Mouse (Mus musculus) CD8-positive naive resting alpha-beta T cell, adult 2 months (primary cell): ENCODE measurements around the gene Pcdh15.

ENCODE experiments used
- DNase-seq, 2 experiments: peaks; one replicate each; pipeline ENCODE4 v3.0.0; 2022; ENCODE audit warnings: low read depth in 2 of 2, low spot score in 2 of 2

Pcdh15 gene

GRCm38 (mm10) chr10:74269637-74270269, 1170.6 kb downstream of the Pcdh15 start:
- no peak for DNase-seq

DNA sequence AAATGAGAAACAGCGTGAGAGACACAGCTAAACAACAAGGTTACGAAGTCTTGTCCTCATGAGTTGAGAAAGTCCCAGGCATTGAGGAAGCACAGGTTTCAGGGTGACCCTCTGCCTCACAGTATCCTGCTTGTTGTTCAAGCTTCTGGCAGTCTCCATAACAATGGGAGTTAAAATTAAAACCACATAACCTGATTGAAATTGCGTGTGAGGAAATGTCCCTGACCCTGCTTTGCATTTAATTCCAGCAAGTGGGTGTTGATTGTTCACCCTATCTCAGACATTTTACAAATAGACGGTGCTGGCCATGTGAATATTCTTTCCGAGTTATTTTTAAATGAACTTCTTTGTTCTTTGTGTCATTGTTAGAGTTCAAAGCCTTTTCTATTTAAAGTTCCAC, 1171.8 kb downstream of the Pcdh15 start:
- no peak for DNase-seq

DNA sequence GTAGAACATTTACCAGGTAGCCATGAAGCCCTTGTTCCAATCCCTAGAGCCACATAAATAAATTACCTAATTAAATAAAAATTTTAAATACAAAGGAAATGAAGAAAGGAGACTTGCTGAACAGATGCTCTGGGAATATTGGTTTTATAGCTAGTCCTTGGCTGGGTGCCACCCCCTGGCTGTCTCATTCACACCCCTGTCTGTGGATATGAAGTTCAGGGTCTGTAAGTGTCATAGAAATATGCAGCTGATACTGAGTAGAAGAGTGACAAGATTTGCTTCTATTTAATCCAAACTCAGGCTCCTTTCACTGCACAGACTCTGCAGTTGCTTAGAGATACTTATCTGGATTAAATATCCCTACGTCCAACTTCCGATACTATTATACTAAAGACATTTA, 1205.0 kb downstream of the Pcdh15 start:
- DNase-seq: no peak

- no peak for DNase-seq
Observed at GRCm38 (mm10) chr10:74305439-74306158, 1206.5 kb downstream of the Pcdh15 start.

DNA sequence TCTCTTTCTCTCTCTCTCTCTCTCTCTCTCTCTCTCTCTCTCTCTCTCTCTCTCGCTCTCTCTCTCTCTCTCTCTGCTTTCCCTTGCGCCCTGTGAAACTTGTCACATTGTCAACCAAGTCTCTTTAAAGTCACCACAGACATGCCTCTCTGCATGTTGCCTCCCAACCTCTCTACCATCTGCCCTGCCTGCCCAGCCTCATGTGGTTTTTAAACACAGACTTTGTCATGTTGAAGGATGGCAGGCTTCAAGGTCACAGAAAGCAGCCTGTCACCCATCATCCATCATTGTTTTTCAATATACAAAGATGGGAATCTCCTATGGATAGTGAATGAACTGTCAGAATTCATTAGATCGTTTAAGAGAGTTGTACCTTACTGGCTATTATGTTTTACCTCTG, 1207.9 kb downstream of the Pcdh15 start:
- no peak for DNase-seq

DNA sequence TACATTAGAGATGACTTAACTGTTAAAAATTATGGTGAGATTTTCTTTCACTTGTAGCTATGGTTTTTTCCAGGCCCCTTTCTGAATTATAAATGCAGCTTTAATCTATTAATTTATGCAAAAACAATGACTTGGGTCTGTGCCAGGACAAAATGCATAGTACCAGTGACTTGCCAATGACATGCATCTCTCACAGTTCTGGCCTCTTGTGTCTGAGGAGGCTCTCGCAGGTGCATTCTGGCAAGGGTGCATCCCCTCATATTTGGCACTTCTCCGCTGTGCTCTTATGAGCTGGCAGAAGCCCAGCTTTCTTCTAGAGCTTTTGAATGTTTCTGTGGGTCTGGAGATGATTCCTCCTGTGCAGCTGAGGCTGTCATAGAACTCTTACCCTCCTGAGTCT, 1216.9 kb downstream of the Pcdh15 start:
- no peak for DNase-seq

- no peak for DNase-seq
Observed at GRCm38 (mm10) chr10:74335412-74335811, 1236.3 kb downstream of the Pcdh15 start.

DNA sequence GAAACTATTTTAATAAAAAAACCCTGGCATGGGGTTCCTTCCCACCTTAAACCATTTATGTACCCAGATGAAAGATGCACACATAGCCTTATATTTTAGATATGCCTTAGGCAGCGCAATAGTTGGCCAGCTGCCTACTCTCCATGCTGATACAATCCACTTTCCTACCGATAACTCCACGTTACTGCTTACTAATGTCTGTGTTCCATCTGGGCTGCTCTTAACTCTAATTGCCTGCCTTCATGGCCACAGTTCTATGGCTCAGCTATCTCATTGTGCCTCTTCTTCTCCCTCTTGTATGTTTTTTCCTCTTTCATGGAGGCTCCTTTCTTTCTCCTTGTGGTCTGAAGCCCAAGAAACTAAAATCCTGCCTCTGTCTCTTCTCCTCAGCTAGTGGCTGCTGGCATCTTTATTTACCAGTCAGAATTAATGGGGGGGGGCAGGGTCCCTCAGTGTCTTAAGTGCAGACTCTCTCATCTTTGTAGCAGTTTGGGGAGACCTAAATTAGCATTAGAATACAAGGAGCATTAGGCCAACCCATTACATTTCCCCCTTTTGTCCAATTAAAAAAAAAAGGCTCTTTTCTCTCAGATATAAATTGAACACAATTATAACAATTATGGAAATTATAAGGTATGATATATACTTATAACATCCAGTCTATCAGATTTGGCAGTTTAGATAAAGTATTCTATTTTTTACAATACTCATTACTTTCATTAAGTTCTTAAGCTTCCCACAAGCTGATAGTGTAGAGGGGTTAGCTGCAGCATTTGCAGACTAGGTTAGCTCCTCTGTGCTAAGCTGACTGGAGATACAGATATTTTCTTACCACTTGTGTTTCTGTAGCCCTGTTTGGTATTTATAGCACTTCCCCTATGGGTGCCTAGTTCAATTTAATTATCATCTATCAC, 1240.4 kb downstream of the Pcdh15 start:
- DNase-seq: no peak

DNA sequence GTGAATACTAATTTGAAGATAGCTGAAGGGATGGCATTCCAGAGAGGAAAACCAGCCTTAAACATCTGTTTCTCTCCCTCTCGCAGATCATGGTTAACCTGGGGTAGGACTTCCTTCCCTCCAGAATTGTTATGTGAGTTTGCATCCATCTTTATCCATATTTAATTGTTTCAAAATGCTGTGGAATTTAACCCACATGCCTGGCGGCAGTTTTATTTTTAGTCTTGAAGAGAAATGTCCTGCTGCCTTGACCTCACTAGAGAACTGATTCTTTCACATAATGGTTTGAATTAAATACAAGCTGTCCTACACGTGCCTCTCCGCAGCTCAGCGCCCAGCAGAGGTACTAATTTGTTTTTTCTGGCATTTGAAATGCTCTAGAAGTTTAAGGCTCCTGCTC, 1260.4 kb downstream of the Pcdh15 start:
- no peak for DNase-seq

- DNase-seq: no peak
Observed at GRCm38 (mm10) chr10:74378697-74379096, 1279.6 kb downstream of the Pcdh15 start.

GRCm38 (mm10) chr10:74379276-74380134, 1280.4 kb downstream of the Pcdh15 start:
- no peak for DNase-seq

DNA sequence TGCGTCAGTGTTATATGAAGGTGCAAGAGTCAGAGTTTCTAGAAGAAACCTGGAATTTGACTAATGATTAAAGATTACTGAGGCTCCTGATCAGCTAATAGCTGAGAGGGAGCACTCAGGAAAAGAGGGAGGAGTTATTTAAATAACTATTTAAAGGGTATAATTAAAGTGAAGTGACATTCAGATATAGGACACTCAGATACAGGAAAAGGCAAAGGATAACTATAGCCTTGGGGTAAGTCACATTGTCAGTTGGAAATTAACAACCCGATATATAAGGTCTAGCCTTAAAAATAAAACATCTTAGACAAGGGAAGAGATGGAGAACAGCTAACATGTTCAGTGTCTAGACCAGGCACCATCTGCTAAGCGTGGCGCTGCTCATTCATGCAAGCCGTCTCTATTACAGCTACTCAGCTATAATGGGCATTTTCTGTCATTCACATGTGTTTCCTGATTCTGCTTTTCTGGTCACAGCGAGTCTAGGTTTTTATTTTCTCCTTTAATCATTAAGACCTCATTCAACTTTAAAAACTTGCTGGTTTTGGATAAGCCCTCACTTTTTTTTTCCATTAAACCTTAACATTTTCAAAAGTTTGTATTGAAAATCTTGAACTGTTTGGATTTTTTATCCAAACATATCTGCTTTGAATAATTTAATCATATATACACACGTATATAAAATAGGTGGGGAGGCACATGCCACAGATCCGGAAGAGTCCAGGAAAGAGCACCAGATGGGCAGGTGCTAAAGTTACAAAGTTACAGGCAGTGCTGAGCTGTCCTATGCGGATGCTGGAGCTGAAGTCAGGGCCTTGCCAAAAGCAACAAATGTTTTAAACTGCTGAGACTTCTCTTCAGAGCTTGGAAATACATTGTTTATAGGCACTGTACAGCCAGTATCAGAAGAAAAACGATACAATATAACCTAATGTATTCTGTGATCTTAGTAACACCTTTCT, 1288.7 kb downstream of the Pcdh15 start:
- DNase-seq: no peak

DNA sequence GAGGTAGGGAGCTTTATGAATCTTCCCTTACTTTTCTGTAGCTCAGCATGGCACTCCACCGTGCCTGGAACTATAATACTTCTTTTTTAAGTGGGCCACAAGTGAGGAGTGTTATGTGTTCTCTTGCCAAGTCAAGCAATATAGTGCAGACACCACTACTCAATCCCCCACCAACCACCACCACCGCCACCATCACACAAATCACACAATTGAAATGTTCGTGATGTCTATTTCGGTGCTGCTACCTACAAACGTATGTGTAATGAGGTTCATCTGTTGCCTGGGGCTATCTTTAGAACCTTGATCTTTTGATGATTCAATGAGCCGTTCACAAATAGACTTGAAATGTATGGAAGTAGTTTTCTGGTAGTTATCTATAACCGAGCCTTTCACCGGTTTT, 1304.0 kb downstream of the Pcdh15 start:
- no peak for DNase-seq

- DNase-seq: no peak
Observed at GRCm38 (mm10) chr10:74414021-74414420, 1314.9 kb downstream of the Pcdh15 start.

DNA sequence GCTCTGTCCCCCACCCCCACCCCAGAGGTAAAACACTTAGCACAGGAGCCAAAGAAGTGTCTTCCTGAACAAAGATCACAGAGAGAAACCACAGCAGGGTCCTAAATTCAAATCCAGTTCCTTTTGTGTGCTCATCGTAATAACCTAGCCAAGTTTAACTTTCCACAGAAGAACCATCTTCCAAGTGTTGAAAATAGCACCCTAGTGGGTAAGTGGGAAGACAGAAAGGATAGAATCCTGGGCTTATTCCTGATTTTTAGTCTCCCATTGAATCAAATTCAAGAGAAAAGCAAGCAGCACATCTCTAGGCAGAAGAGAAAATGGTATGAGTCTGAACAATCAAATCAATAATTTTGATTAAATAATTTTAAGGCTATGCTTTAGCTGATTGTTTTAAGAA, 1315.8 kb downstream of the Pcdh15 start:
- no peak for DNase-seq

GRCm38 (mm10) chr10:74415359-74415758, 1316.2 kb downstream of the Pcdh15 start:
- no peak for DNase-seq

DNA sequence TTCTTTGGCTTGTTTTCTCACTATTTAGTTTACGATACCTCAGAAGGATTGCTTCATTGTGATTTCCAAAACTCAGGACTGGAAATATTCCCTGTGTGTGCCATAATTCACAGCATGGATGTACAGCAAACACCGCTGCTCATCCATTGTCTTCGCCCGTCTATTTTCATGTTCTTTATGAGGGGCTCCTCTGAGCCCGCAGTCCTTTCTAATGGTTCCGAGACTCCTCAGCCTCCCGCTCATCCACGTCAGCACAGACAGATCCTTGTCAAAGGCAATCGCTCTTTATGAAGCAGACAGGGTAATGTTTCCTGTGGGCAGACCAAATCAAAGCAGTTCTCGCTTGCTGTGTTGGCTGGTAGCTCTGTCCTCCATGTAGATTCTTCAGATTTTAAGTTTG, 1316.8 kb downstream of the Pcdh15 start:
- DNase-seq: no peak

DNA sequence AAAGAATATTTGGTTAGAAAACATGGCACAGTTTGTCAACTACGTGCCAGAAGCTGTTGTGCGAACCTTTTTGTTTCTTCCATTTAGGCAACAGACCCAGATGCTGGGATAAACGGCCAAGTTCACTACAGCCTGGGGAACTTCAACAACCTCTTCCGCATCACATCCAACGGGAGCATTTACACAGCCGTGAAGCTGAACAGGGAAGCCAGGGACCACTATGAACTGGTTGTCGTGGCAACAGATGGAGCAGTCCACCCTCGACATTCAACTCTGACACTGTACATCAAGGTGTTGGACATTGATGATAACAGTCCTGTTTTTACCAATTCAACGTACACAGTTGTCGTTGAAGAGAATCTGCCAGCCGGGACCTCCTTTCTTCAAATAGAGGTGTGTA, 1350.9 kb downstream of the Pcdh15 start:
- no peak for DNase-seq

DNA sequence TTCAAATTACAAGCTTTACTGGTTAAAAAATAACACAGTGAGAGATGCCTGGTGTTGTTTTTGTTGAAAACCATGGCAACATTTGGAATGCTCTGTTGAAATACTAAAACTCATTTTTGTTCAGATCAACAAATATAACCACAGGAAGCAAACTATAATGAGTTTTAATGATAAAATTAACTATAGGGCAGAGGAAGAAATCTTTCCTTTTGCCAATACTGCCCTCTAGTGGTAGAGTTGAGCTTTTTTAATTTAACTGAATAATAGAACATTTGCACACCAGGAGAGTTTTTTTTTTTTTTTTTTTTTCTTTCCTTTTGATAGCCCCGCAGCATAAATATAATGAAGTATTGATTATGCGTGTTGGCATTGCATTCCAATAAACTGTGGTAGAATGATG, 1364.8 kb downstream of the Pcdh15 start:
- no peak for DNase-seq

DNA sequence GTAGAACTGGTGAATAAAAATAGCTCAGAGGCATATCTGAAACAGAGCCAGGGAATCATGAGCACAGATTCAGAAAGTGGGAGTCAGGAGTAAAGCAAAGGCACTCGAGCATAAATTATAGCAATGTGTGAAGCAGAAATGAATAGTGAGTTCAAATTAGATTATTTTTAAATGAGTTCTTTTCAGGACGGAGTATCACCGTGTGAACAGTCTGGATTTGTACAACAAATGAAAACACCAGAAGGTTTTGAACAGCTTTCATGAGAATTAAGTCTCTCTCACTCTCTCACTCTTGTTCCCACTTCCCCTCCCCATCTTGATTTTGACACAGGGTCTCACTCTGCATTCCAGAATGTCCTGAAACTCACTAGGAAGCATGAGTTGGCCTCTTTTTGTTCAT, 1381.6 kb downstream of the Pcdh15 start:
- DNase-seq: no peak
